Mouse (Mus musculus) CH12.LX (cell line): ENCODE measurements around the gene Olfr702. TPM values are rescaled to one million over a fixed set of nuclear protein-coding genes. Genes with fewer than 3 reads are reported as not detected.

ENCODE experiments used
- DNase-seq: peaks from one replicate; pipeline ENCODE4 v3.0.0-alpha.2; 2013; ENCODE audit errors: extremely low read depth
- H3K27ac ChIP-seq: 2 replicates; pipeline ENCODE4 v1.5.1; 2012; ENCODE audit warnings: low read depth, mild to moderate bottlenecking, control low read depth, moderate library complexity; ENCODE audit not compliant: insufficient read depth
- H3K27me3 ChIP-seq: replicated peaks from 2 replicates; pipeline ENCODE3; 2012; ENCODE audit warnings: inconsistent platforms
- H3K36me3 ChIP-seq, 2 experiments: replicated peaks in 1 of 2; 2 replicates each; pipeline versions ENCODE3 to v1.6.1; 2012; ENCODE audit warnings: inconsistent platforms in 1 of 2, low read length in 1 of 2, mild to moderate bottlenecking in 1 of 2, mixed read lengths in 1 of 2, moderate library complexity in 1 of 2; ENCODE audit not compliant: control insufficient read depth in 1 of 2, insufficient read depth in 1 of 2
- H3K4me1 ChIP-seq, 2 experiments: 2 replicates each; pipeline ENCODE4 v1.6.1; 2012; ENCODE audit warnings: inconsistent platforms in 1 of 2, moderate library complexity in 1 of 2; ENCODE audit not compliant: insufficient read depth in 2 of 2, control insufficient read depth in 1 of 2
- H3K4me2 ChIP-seq: 2 replicates; pipeline ENCODE4 v1.6.1; 2012; ENCODE audit warnings: low read depth, mild to moderate bottlenecking, control low read depth; ENCODE audit not compliant: poor library complexity, insufficient read depth, severe bottlenecking
- H3K4me3 ChIP-seq, 3 experiments: fragments of 150-350 bp in 1 of 3; sonication (generic) in 1 of 3; replicated peaks in 1 of 3; 2 replicates each; pipeline versions ENCODE3 to v1.5.1; 2011 to 2012; ENCODE audit warnings: low read depth in 2 of 3, low read length in 2 of 3, mild to moderate bottlenecking in 2 of 3, moderate library complexity in 2 of 3, control low read depth in 1 of 3, improper control_type of control experiment in 1 of 3, inconsistent platforms in 1 of 3, mixed read lengths in 1 of 3; ENCODE audit not compliant: poor library complexity in 1 of 3
- H3K79me2 ChIP-seq: replicated peaks from 2 replicates; pipeline ENCODE4 v1.6.1; 2012; ENCODE audit warnings: mild to moderate bottlenecking, moderate library complexity; ENCODE audit not compliant: control insufficient read depth, poor library complexity, insufficient read depth, severe bottlenecking; ENCODE audit errors: extremely low read depth
- H3K9ac ChIP-seq: 2 replicates; pipeline ENCODE4 v1.6.1; 2012; ENCODE audit warnings: low read depth, mild to moderate bottlenecking, control low read depth, moderate library complexity; ENCODE audit not compliant: insufficient read depth
- H3K9me3 ChIP-seq: replicated peaks from 2 replicates; pipeline ENCODE3; 2012; ENCODE audit warnings: low read length, inconsistent platforms, mixed read lengths
- BHLHE40 ChIP-seq: IDR thresholded peaks from 2 replicates; pipeline ENCODE4 v1.6.1; 2011; ENCODE audit warnings: mild to moderate bottlenecking, low read depth, low read length, improper control_type of control experiment
- CTCF ChIP-seq, 2 experiments: IDR thresholded peaks in 1 of 2; conservative IDR thresholded peaks in 1 of 2; 2 replicates each; pipeline ENCODE4 v1.5.1; 2011 to 2012; ENCODE audit warnings: low read depth in 2 of 2, low read length in 2 of 2, improper control_type of control experiment in 1 of 2, inconsistent platforms in 1 of 2, mild to moderate bottlenecking in 1 of 2, moderate library complexity in 1 of 2
- ELF1 ChIP-seq: IDR thresholded peaks from 2 replicates; pipeline ENCODE4 v1.6.1; 2014; ENCODE audit warnings: low read depth, mild to moderate bottlenecking, inconsistent platforms, low read length, improper control_type of control experiment
- EP300 ChIP-seq: IDR thresholded peaks from 2 replicates; pipeline ENCODE4 v1.6.1; 2011; ENCODE audit warnings: low read length, improper control_type of control experiment
- ETS1 ChIP-seq: conservative IDR thresholded peaks from 2 replicates; pipeline ENCODE4 v1.6.1; 2012; ENCODE audit warnings: low read depth, mild to moderate bottlenecking, inconsistent platforms, low read length, improper control_type of control experiment, moderate library complexity
- HCFC1 ChIP-seq: IDR thresholded peaks from 2 replicates; pipeline ENCODE4 v1.6.1; 2012; ENCODE audit warnings: low read depth, mild to moderate bottlenecking, inconsistent platforms, low read length, improper control_type of control experiment
- MAX ChIP-seq: IDR thresholded peaks from 2 replicates; pipeline ENCODE4 v1.6.1; 2011; ENCODE audit warnings: low read length, improper control_type of control experiment
- MXI1 ChIP-seq: IDR thresholded peaks from 2 replicates; pipeline ENCODE4 v1.6.1; 2011; ENCODE audit warnings: mild to moderate bottlenecking, low read depth, low read length, improper control_type of control experiment
- MYC ChIP-seq: IDR thresholded peaks from 2 replicates; pipeline ENCODE4 v1.6.1; 2011; ENCODE audit warnings: low read depth, mild to moderate bottlenecking, improper control_type of control experiment, low read length
- NRF1 ChIP-seq: IDR thresholded peaks from 2 replicates; pipeline ENCODE4 v1.6.1; 2014; ENCODE audit warnings: low read depth, mild to moderate bottlenecking, inconsistent platforms, low read length, improper control_type of control experiment, moderate library complexity
- POLR2A ChIP-seq: IDR thresholded peaks from 2 replicates; pipeline ENCODE4 v1.6.1; 2011; ENCODE audit warnings: low read depth, mild to moderate bottlenecking, improper control_type of control experiment, low read length
- SMC3 ChIP-seq: IDR thresholded peaks from 2 replicates; pipeline ENCODE4 v1.6.1; 2011; ENCODE audit warnings: low read depth, low read length, improper control_type of control experiment
- TCF12 ChIP-seq: IDR thresholded peaks from 2 replicates; pipeline ENCODE4 v1.6.1; 2014; ENCODE audit warnings: low read depth, mild to moderate bottlenecking, inconsistent platforms, low read length, improper control_type of control experiment
- UBTF ChIP-seq: IDR thresholded peaks from 2 replicates; pipeline ENCODE4 v1.6.1; 2012; ENCODE audit warnings: low read depth, mild to moderate bottlenecking, inconsistent platforms, low read length, improper control_type of control experiment, moderate library complexity
- USF1 ChIP-seq: IDR thresholded peaks from 2 replicates; pipeline ENCODE4 v1.6.1; 2014; ENCODE audit warnings: low read depth, mild to moderate bottlenecking, inconsistent platforms, low read length, improper control_type of control experiment
- USF2 ChIP-seq: conservative IDR thresholded peaks from 2 replicates; pipeline ENCODE4 v1.6.1; 2011; ENCODE audit warnings: low read depth, low read length, improper control_type of control experiment
- dilution Hi-C: fragments of 300-500 bp; cut with MboI; formaldehyde crosslinking; loops from 2 replicates; pipeline ENCODE4 v1.14.3; 2020; ENCODE audit warnings: low sequenced_read_pairs; ENCODE audit not compliant: extremely low pct_unique_long_range_greater_than_20kb, extremely low pct_ligation_motif_present
- in situ Hi-C: fragments of 300-500 bp; cut with MboI; formaldehyde crosslinking; loops from 3 replicates; pipeline ENCODE4 v1.14.3; 2019; ENCODE audit warnings: low sequenced_read_pairs, low pct_ligation_motif_present, low pct_unique_long_range_greater_than_20kb, mixed read lengths
- polyA plus RNA-seq: library from polyadenylated mRNA; unstranded; fragments of >175 nt; gene quantifications from 2 replicates; pipeline ENCODE4 v1.2.1, GENCODE M21; 2012; ENCODE audit warnings: low read depth; ENCODE audit not compliant: insufficient read length
- total RNA-seq, 2 experiments: library from RNA; depleted of rRNA; stranded (reverse); fragments of 300-350 nt in 1 of 2; fragments of >200 nt in 1 of 2; gene quantifications; 2 replicates each; pipeline ENCODE4 v1.2.3; 2012 to 2014

Gene Olfr702
- total and polyA plus RNA-seq, 3 experiments = not detected

DNA sequence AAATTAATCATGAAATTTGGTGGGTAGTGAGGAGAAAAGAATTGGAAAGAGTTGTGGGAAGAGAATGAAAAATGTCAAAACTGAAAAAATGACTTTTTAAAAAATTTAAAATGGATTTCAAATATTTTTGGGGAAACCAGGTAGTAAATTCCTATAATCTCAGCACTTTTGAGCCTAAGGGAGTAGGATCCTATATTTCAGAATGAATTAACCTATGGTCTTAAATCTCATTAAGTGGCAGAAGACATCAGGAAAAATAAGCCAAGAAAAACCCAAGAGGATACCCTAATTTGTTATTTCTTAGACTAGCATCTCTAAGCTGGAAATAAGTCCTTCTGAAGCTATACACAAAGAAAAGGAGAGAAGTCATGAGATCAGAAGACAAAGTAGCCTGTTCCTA is 29.2 kb upstream of the Olfr702 start, which contains the start of gene Olfr704:
TSS of gene Olfr704 (plus strand) at position 301 of the 400 bp plus-strand sequence.
- dilution Hi-C loops = no loop called here
- H3K4me2 ChIP-seq = no peak within 1 kb of the TSS
- H3K4me3 ChIP-seq = no peak within 1 kb of the TSS
- no peak within 1 kb of the TSS for H3K9ac ChIP-seq
- H3K27ac ChIP-seq = no peak within 1 kb of the TSS
- no peak for DNase-seq
- no peaks in the 10 kb centered on the region for H3K27me3 ChIP-seq
- no peaks in the 10 kb centered on the region for H3K4me1 ChIP-seq
- H3K79me2 ChIP-seq = no peaks in the 10 kb centered on the region
- no peaks in the 10 kb centered on the region for H3K36me3 ChIP-seq
- no peaks in the 10 kb centered on the region for H3K9me3 ChIP-seq
- in situ Hi-C loops = no loop called here
- no peak for TF ChIP-seq BHLHE40
- TF ChIP-seq POLR2A = no peak

DNA sequence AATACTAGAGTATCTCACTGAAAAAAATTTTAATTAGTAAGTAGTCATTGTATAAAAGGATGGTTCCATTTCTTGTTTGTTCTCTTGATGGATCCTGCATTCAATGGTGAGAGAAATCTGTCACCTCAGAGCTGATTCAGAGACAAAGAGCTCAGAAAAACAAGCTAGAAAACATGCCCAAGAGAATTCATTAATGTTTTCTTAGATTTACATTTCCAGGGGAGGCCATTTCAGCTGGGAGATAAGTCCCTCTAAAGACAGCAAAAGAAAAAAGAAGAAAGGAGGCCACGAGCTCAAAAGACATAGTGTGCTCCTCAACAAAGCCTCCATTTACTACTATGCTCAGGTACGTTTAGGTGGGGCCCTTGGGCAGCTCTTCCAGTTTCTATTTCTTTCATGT is 9.4 kb upstream of the Olfr702 start, which contains the start of gene Olfr703:
TSS of gene Olfr703 (plus strand) at position 301 of the 400 bp plus-strand sequence.
- Histone ChIP-seq H3K9me3 (no peaks in the 10 kb centered on the region), H3K36me3 (no peaks in the 10 kb centered on the region), H3K4me1 (no peaks in the 10 kb centered on the region), H3K4me2 (no peak within 1 kb of the TSS), H3K9ac (no peak within 1 kb of the TSS), H3K27ac (no peak within 1 kb of the TSS), H3K79me2 (no peaks in the 10 kb centered on the region), H3K27me3 (no peaks in the 10 kb centered on the region), H3K4me3 (no peak within 1 kb of the TSS)
- in situ Hi-C loops = no loop called here
- no peak for TF ChIP-seq NRF1
- no peak for TF ChIP-seq TCF12
- no peak for TF ChIP-seq USF2
- TF ChIP-seq ELF1 = no peak
- no peak for TF ChIP-seq POLR2A
- TF ChIP-seq MXI1 = no peak
- TF ChIP-seq UBTF = no peak
- no peak for TF ChIP-seq USF1
- TF ChIP-seq MYC = no peak
- no peak for TF ChIP-seq CTCF (conservative IDR thresholded peaks at IDR 0.05 in 1 of 2, IDR thresholded peaks at IDR 0.05 in 1 of 2; ENCODE audit: low read depth in 2 of 2, low read length in 2 of 2)
- TF ChIP-seq ETS1 = no peak
- TF ChIP-seq HCFC1 = no peak
- TF ChIP-seq SMC3 = no peak
- dilution Hi-C loops = no loop called here
- DNase-seq = no peak

DNA sequence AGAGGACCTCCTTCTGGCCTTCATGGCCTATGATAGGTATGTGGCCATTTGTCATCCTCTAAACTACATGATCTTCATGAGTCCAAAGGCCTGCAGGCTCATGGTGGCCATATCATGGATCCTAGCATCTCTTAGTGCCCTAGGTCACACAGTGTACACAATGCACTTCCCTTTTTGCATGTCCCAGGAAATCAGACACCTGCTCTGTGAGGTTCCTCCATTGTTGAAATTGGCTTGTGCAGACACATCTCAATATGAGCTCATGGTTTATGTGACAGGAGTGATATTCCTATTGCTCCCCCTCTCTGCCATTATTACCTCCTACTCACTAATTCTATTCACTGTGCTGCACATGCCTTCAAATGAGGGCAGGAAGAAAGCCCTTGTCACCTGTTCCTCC is 15.3 kb downstream of the Olfr702 start:
- in situ Hi-C loops = no loop called here
- TF ChIP-seq ETS1 = no peak
- no peak for TF ChIP-seq EP300
- no peak for TF ChIP-seq MAX

More for the DNA sequence above, 15.3 kb downstream of the Olfr702 start:
- no peaks in the 10 kb centered on the region for H3K9me3 ChIP-seq
- H3K4me1 ChIP-seq = no peaks in the 10 kb centered on the region
- H3K27me3 ChIP-seq = no peaks in the 10 kb centered on the region
- H3K9ac ChIP-seq = no peak overlapping the region
- dilution Hi-C loops = no loop called here
- no peak for DNase-seq
- H3K79me2 ChIP-seq = no peaks in the 10 kb centered on the region
- H3K4me3 ChIP-seq = no peak overlapping the region
- H3K27ac ChIP-seq = no peak overlapping the region
- no peaks in the 10 kb centered on the region for H3K36me3 ChIP-seq
- no peak overlapping the region for H3K4me2 ChIP-seq
